Mouse (Mus musculus) kidney, postnatal 25 days (tissue): Measurements from ENCODE around the gene Tcf19.
"Not testable (repeated sequence)": the region's sequence is repeated elsewhere in the genome, so short reads cannot be mapped to it uniquely, and the experiment has no call there.

ENCODE experiments used
- DNase-seq, 2 experiments: peaks; one replicate each; pipeline ENCODE4 v3.0.0; 2021; ENCODE audit warnings: mixed read lengths in 2 of 2

Tcf19 gene

GRCm38 (mm10) chr17:35532360-35532759, 15.7 kb upstream of the Tcf19 start:
- DNase-seq: no peak

GRCm38 (mm10) chr17:35526644-35527043, 10.0 kb upstream of the Tcf19 start:
- DNase-seq: no peak

GRCm38 (mm10) chr17:35524354-35524753, 7.7 kb upstream of the Tcf19 start:
- no peak for DNase-seq

GRCm38 (mm10) chr17:35517526-35517925, 902 bp upstream of the Tcf19 start:
- peak in 1 of 2 experiments; percentile 35 for DNase-seq

GRCm38 (mm10) chr17:35515911-35516640, 548 bp downstream of the Tcf19 start:
- DNase-seq: peak; percentile 26 to 46

GRCm38 (mm10) chr17:35514756-35515155, 1.9 kb downstream of the Tcf19 start:
- no peak for DNase-seq

GRCm38 (mm10) chr17:35513886-35514285, 2.7 kb downstream of the Tcf19 start:
- DNase-seq: peak; percentile 69 to 91

- DNase-seq: no peak
Observed at GRCm38 (mm10) chr17:35512916-35513626, 3.6 kb downstream of the Tcf19 start.

GRCm38 (mm10) chr17:35509284-35509683, 7.3 kb downstream of the Tcf19 start:
- peak; percentile 36 to 38 for DNase-seq

- DNase-seq: not testable (repeated sequence)
Observed at GRCm38 (mm10) chr17:35508279-35508678, 8.3 kb downstream of the Tcf19 start.

- no peak for DNase-seq
Observed at GRCm38 (mm10) chr17:35507556-35508260, 8.9 kb downstream of the Tcf19 start.

- no peak for DNase-seq
Observed at GRCm38 (mm10) chr17:35506881-35507280, 9.7 kb downstream of the Tcf19 start.

- peak in 1 of 2 experiments; percentile 36 for DNase-seq
Observed at GRCm38 (mm10) chr17:35505776-35506175, 10.8 kb downstream of the Tcf19 start, which contains the start of gene Pou5f1. TSS of gene Pou5f1 (plus strand) at chr17:35506018.

- DNase-seq: no peak
Observed at GRCm38 (mm10) chr17:35504628-35505481, 11.8 kb downstream of the Tcf19 start.

GRCm38 (mm10) chr17:35503849-35504248, 12.8 kb downstream of the Tcf19 start:
- no peak for DNase-seq

GRCm38 (mm10) chr17:35502762-35503161, 13.9 kb downstream of the Tcf19 start:
- DNase-seq: no peak

GRCm38 (mm10) chr17:35502226-35502625, 14.4 kb downstream of the Tcf19 start:
- DNase-seq: no peak

- DNase-seq: no peak
Observed at GRCm38 (mm10) chr17:35497124-35497523, 19.5 kb downstream of the Tcf19 start.

GRCm38 (mm10) chr17:35490320-35490719, 26.3 kb downstream of the Tcf19 start:
- no peak for DNase-seq

GRCm38 (mm10) chr17:35488041-35488440, 28.6 kb downstream of the Tcf19 start:
- no peak for DNase-seq

- DNase-seq: no peak
Observed at GRCm38 (mm10) chr17:35486726-35487125, 29.9 kb downstream of the Tcf19 start.

GRCm38 (mm10) chr17:35485702-35486101, 30.9 kb downstream of the Tcf19 start:
- DNase-seq: no peak
